Mouse (Mus musculus) erythroblast, embryonic 14.5 days (primary cell): Measurements from ENCODE around the gene Sema4b.

Source experiments
- GATA1 ChIP-seq: IDR thresholded peaks from 2 replicates; pipeline ENCODE4 v1.6.1; 2012; ENCODE audit warnings: low read length, inconsistent platforms, mixed read lengths
- TAL1 ChIP-seq: IDR thresholded peaks from 3 replicates; pipeline ENCODE4 v1.6.1; 2012; ENCODE audit warnings: low read length, inconsistent platforms, mixed read lengths

DNA sequence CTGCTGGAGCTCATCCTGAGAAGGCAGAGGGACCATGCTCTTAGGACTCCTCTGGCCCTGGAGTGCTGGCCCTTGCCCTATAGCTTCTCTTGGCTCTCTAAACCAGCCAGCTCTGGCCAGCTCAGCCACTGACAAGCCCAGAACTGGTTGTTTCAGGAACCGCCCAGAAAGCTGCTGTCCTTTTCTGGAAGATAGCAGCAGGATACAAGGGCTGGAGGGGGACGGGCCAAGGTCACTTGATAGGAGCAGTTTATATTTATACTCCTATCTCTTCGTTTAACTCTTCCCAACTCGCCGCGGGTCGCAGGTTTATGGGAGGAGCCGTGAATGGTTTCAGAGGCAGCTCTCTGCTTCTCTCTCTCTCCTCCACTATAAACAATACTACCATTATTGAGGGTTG, 620 bp upstream of the Sema4b start:
- TF ChIP-seq TAL1: no peak
- TF ChIP-seq GATA1: no peak
